Mouse (Mus musculus) hindbrain, embryonic 16.5 days (tissue): ENCODE results near the gene Gm49450. TPM values are rescaled to one million over a fixed set of nuclear protein-coding genes. Genes with fewer than 3 reads are reported as not detected.
"Not testable (repeated sequence)": the region's sequence is repeated elsewhere in the genome, so short reads cannot be mapped to it uniquely, and the experiment has no call there.

Experiments
- ATAC-seq: fragments of 200-750 bp; cut with Nextera tagmentation; 2 replicates; pipeline ENCODE4 v1.8.0; 2017; ENCODE audit warnings: moderate TSS enrichment, moderate library complexity
- H3K27ac ChIP-seq: fragments of 300-500 bp; sonication (generic); 2 replicates; pipeline ENCODE4 v1.5.1; 2014; ENCODE audit warnings: low read depth, mild to moderate bottlenecking, control low read depth, low read length, moderate library complexity
- H3K27me3 ChIP-seq: fragments of 300-500 bp; sonication (generic); replicated peaks from 2 replicates; pipeline ENCODE4 v1.6.1; 2014; ENCODE audit warnings: low read length; ENCODE audit not compliant: control insufficient read depth, insufficient read depth
- H3K36me3 ChIP-seq: fragments of 300-500 bp; sonication (generic); 2 replicates; pipeline ENCODE4 v1.6.1; 2014; ENCODE audit warnings: mild to moderate bottlenecking, low read length, moderate library complexity, mixed read lengths; ENCODE audit not compliant: control insufficient read depth, insufficient read depth
- H3K4me1 ChIP-seq: fragments of 300-500 bp; sonication (generic); 2 replicates; pipeline ENCODE4 v1.6.1; 2014; ENCODE audit warnings: low read depth, low read length; ENCODE audit not compliant: control insufficient read depth, insufficient read depth
- H3K4me2 ChIP-seq: fragments of 300-500 bp; sonication (generic); 2 replicates; pipeline ENCODE4 v1.6.1; 2014; ENCODE audit warnings: mild to moderate bottlenecking, low read length, control low read depth, moderate library complexity
- H3K4me3 ChIP-seq: fragments of 300-500 bp; sonication (generic); 2 replicates; pipeline ENCODE4 v1.5.1; 2014; ENCODE audit warnings: mild to moderate bottlenecking, low read length, control low read depth, moderate library complexity
- H3K9ac ChIP-seq: fragments of 300-500 bp; sonication (generic); 2 replicates; pipeline ENCODE4 v1.6.1; 2014; ENCODE audit warnings: low read depth, mild to moderate bottlenecking, control low read depth, low read length, moderate library complexity
- H3K9me3 ChIP-seq: fragments of 300-500 bp; sonication (generic); 2 replicates; pipeline ENCODE4 v1.6.1; 2014; ENCODE audit warnings: mild to moderate bottlenecking, low read length, moderate library complexity; ENCODE audit not compliant: control insufficient read depth
- WGBS: fragments of 180-500 bp; shearing (Covaris S2); extraction: QIAGEN DNeasy Blood & Tissue Kit; methylation state at CpG from one replicate; pipeline ENCODE4 v1.1.7; 2014; 5-methylcytosine and 5-hydroxymethylcytosine counted together
- polyA plus RNA-seq: library from polyadenylated mRNA; unstranded; fragments of >200 nt; fragmentation: Nextera tagmentation; extraction: Ambion mirVana; gene quantifications from 2 replicates; pipeline ENCODE4 v1.2.1, GENCODE M21; 2015

The Gm49450 gene
- polyA plus RNA-seq, 1 experiment from 2014 or later, result not detected

- peak overlapping the region; percentile 94 for H3K27ac ChIP-seq
- H3K4me3 ChIP-seq, result peak overlapping the region; percentile 96
- 22% methylated on average over 8 of the region's 8 CpGs for WGBS
- ATAC-seq, H3K27me3 ChIP-seq, H3K9me3 ChIP-seq, H3K36me3 ChIP-seq: not testable (repeated sequence)
- peaks cover 21% of the 10 kb centered on the region for H3K4me1 ChIP-seq
- H3K4me2 ChIP-seq, result peak overlapping the region; percentile 58
- H3K9ac ChIP-seq, result peak overlapping the region; percentile 58
These were observed 34.9 kb downstream of the Gm49450 start for GRCm38 (mm10) chr15:98918499-98918895.

GRCm38 (mm10) chr15:98917538-98918498 lies 35.5 kb downstream of the Gm49450 start, which contains the start of gene Lmbr1l:
TSS of gene Lmbr1l (minus strand) at chr15:98918231.
- H3K27me3 ChIP-seq, result no peaks in the 10 kb centered on the region
- peaks cover 21% of the 10 kb centered on the region for H3K4me1 ChIP-seq
- H3K27ac ChIP-seq, result peak within 1 kb of the TSS; percentile 94
- H3K9me3 ChIP-seq, result no peaks in the 10 kb centered on the region
- peak within 1 kb of the TSS; percentile 88 for H3K9ac ChIP-seq
- H3K36me3 ChIP-seq, result peaks cover 5% of the 10 kb centered on the region; the same call in 1 of the 2 replicates
- peak within 1 kb of the TSS; percentile 96 for H3K4me3 ChIP-seq
- peak; percentile 99 for ATAC-seq
- under 1% methylated on average over 66 of the region's 82 CpGs for WGBS
- peak within 1 kb of the TSS; percentile 87 for H3K4me2 ChIP-seq

DNA sequence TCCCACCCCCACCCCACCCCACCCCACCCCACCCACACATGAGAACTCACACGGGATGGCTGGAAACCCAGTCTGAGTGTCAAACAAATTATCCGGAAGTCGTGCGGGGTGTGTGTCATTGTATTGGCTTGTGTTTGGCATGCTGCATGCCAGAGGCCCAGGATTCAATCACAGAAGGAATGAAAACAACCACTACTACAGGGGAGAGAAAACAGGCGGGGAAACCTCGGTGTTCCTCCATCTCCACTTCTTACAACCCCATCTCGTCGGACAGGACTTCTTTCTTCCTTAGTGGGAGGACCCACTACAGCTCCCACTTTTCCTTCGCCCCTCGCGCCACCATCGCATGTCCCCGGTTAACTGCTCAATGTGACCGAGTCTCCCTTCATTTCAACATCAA lies 36.3 kb downstream of the Gm49450 start:
- 0% methylated on average over 14 of the region's 14 CpGs for WGBS
- H3K9ac ChIP-seq, result peak overlapping the region; percentile 88
- H3K4me3 ChIP-seq, result peak overlapping the region; percentile 96
- no peaks in the 10 kb centered on the region for H3K9me3 ChIP-seq
- peaks cover 21% of the 10 kb centered on the region for H3K4me1 ChIP-seq
- H3K27ac ChIP-seq, result peak overlapping the region; percentile 94
- ATAC-seq, result no peak
- peak overlapping the region; percentile 87 for H3K4me2 ChIP-seq
- peaks cover 9% of the 10 kb centered on the region; the same call in 1 of the 2 replicates for H3K36me3 ChIP-seq
- H3K27me3 ChIP-seq, result no peaks in the 10 kb centered on the region

- no peak overlapping the region for H3K27ac ChIP-seq
- no peaks in the 10 kb centered on the region for H3K9me3 ChIP-seq
- H3K36me3 ChIP-seq, result peaks cover 16% of the 10 kb centered on the region; the same call in 1 of the 2 replicates
- no peak for ATAC-seq
- no peaks in the 10 kb centered on the region for H3K27me3 ChIP-seq
- H3K4me1 ChIP-seq, result peaks cover 21% of the 10 kb centered on the region
- WGBS, result 94% methylated on average over 4 of the region's 4 CpGs
- peak overlapping the region; percentile 88; the same call in 1 of the 2 replicates for H3K9ac ChIP-seq
- peak overlapping the region; percentile 87 for H3K4me2 ChIP-seq
- no peak overlapping the region for H3K4me3 ChIP-seq
These were observed 37.3 kb downstream of the Gm49450 start for GRCm38 (mm10) chr15:98916016-98916415.

GRCm38 (mm10) chr15:98914903-98915302 lies 38.4 kb downstream of the Gm49450 start:
- 88% methylated on average over 6 of the region's 6 CpGs for WGBS
- H3K4me2 ChIP-seq, result no peak overlapping the region
- peaks cover 21% of the 10 kb centered on the region for H3K4me1 ChIP-seq
- ATAC-seq, result no peak
- no peaks in the 10 kb centered on the region for H3K9me3 ChIP-seq
- H3K27ac ChIP-seq, result no peak overlapping the region
- no peaks in the 10 kb centered on the region for H3K27me3 ChIP-seq
- H3K9ac ChIP-seq, result no peak overlapping the region
- H3K4me3 ChIP-seq, result no peak overlapping the region
- peaks cover 21% of the 10 kb centered on the region; the same call in 1 of the 2 replicates for H3K36me3 ChIP-seq

- H3K36me3 ChIP-seq, result peaks cover 34% of the 10 kb centered on the region
- no peak for ATAC-seq
- no peak overlapping the region for H3K4me3 ChIP-seq
- H3K9ac ChIP-seq, result no peak overlapping the region
- no peaks in the 10 kb centered on the region for H3K9me3 ChIP-seq
- no peaks in the 10 kb centered on the region for H3K27me3 ChIP-seq
- H3K4me2 ChIP-seq, result no peak overlapping the region
- H3K27ac ChIP-seq, result no peak overlapping the region
- 35% methylated on average over 10 of the region's 10 CpGs for WGBS
- no peaks in the 10 kb centered on the region for H3K4me1 ChIP-seq
These were observed 48.7 kb downstream of the Gm49450 start for GRCm38 (mm10) chr15:98904692-98905091.

- Histone ChIP-seq H3K27me3 (peaks cover 13% of the 10 kb centered on the region), H3K27ac (no peak overlapping the region), H3K4me3 (no peak overlapping the region), H3K9ac (no peak overlapping the region), H3K4me2 (no peak overlapping the region), H3K9me3 (no peaks in the 10 kb centered on the region), H3K4me1 (peaks cover 7% of the 10 kb centered on the region), H3K36me3 (peaks cover 23% of the 10 kb centered on the region)
- ATAC-seq, result no peak
- WGBS, result 88% methylated on average over 2 of the region's 2 CpGs
These were observed 50.8 kb downstream of the Gm49450 start for GRCm38 (mm10) chr15:98902600-98902999.

DNA sequence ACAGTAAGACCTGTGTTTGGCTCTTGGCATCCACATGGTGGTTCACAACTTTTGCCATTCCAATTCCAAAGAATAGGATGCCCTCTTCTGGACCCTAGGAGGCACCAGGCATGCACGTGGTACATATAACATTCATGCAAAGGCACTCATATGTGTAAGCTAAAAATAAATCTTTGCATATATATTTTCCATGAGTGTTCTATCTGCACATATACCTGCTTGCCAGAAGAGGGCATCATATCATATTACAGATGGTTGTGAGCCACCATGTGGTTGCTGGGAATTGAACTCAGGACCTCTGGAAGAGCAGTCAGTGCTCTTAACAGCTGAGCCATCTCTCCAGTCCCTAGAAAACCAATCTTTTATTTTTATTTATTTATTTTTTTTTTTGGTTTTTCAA lies 51.8 kb downstream of the Gm49450 start:
- ATAC-seq, result no peak
- Histone ChIP-seq H3K27ac (no peak overlapping the region), H3K9ac (no peak overlapping the region), H3K4me1 (peaks cover 7% of the 10 kb centered on the region), H3K27me3 (peaks cover 21% of the 10 kb centered on the region), H3K36me3 (peaks cover 19% of the 10 kb centered on the region), H3K4me2 (no peak overlapping the region), H3K4me3 (no peak overlapping the region), H3K9me3 (no peaks in the 10 kb centered on the region)
- WGBS, result 59% methylated on average over 1 of the region's 1 CpGs
